10 mouse cellular contexts compared by ENCODE assay signal in the genomic region with DNA sequence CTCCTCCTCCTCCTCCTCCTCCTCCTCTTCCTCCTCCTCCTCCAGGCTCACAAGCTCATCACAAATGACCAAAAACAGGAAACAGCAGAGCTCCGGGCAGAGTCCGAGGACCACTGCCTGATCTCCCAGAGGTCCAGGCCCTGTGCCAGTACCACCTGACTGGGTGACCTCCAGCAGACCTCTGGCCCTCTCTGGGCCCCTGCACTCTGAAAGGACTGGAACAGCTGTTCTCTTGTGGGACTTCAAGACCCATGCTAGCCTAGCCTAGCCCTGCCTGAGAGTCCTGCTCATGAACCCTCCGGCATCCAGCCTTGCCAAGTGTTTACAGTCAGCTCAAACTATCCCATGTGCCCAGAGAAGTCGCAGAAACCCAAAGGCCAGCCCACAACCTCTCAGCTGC. TPM values are rescaled to one million over a fixed set of nuclear protein-coding genes. Genes with fewer than 3 reads are reported as not detected.
DNase-seq lines count a peak whose midpoint lies in the region; ATAC-seq lines count a peak whose summit lies in the region.
"Had no signal": no experiment of that assay in that cellular context is flagged by ENCODE, and none has a peak within 500 bp of the region (broad histone marks: within the 10 kb centered on the region; RNA-seq: fewer than 3 reads in every experiment).

No protein-coding gene starts in this region.

- peaks cover 6% of the 10 kb centered on the region; the same call in 1 of the 2 replicates for H3K27me3 ChIP-seq in forebrain, embryonic 10.5 days (ENCODE audit: poor library complexity, severe bottlenecking)
- no peaks in the 10 kb centered on the region for H3K27me3 ChIP-seq in forebrain, embryonic 12.5 days
- 0 out of 2 replicates have a peak, but pooled peaks cover 5% of the 10 kb centered on the region for H3K27me3 ChIP-seq in heart, embryonic 12.5 days (replicated peaks)
- H3K27me3 ChIP-seq: midbrain, embryonic 15.5 days had no signal

- H3K4me1 ChIP-seq in forebrain, embryonic 10.5 days = peaks cover 45% of the 10 kb centered on the region
- peaks cover 11% of the 10 kb centered on the region; the same call in 1 of the 2 replicates for H3K4me1 ChIP-seq in forebrain, embryonic 12.5 days
- H3K4me1 ChIP-seq in heart, embryonic 12.5 days (replicated peaks) = peaks cover 42% of the 10 kb centered on the region
- H3K4me1 ChIP-seq: midbrain, embryonic 15.5 days had no signal

- no peak overlapping the region for H3K4me3 ChIP-seq in forebrain, embryonic 10.5 days
- no peak overlapping the region for H3K4me3 ChIP-seq in forebrain, embryonic 12.5 days (replicated peaks)
- H3K4me3 ChIP-seq in heart, embryonic 12.5 days = no peak overlapping the region
- H3K4me3 ChIP-seq: midbrain, embryonic 15.5 days had no signal

- ATAC-seq in forebrain, embryonic 12.5 days (ENCODE audit: low FRiP score) = no peak
- ATAC-seq in heart, embryonic 12.5 days (ENCODE audit: insufficient number of reproducible peaks, low FRiP score) = 0 out of 2 replicates have a peak, but pooled peaks have one; percentile 13
- no peak for ATAC-seq in monocyte, adult 5-6 weeks (replicated peaks; ENCODE audit: insufficient number of reproducible peaks, low FRiP score, low TSS enrichment, poor library complexity, severe bottlenecking)
- ATAC-seq: midbrain, embryonic 15.5 days had no signal

- no peak for DNase-seq in forebrain, embryonic 10.5 days (ENCODE audit: extremely low spot score, low spot score)
- peak; percentile 87 for DNase-seq in kidney, postnatal 10 days
- peak; percentile 75 for DNase-seq in lung, postnatal 36 days
- no peak for DNase-seq in left cerebral cortex, adult 8-10 months (ENCODE audit: low spot score in 2 of 2)
- DNase-seq in thymus, adult 18-20 months = no peak
- DNase-seq: right cerebral cortex, postnatal 14 days had no signal

- H3K27ac ChIP-seq in forebrain, embryonic 10.5 days = peak overlapping the region; percentile 21
- no peak overlapping the region for H3K27ac ChIP-seq in forebrain, embryonic 12.5 days
- H3K27ac ChIP-seq in heart, embryonic 12.5 days (ENCODE audit: poor library complexity, severe bottlenecking) = peak overlapping the region; percentile 18; the same call in 1 of the 2 replicates
- H3K27ac ChIP-seq: midbrain, embryonic 15.5 days had no signal

- H3K4me2 ChIP-seq in forebrain, embryonic 12.5 days = no peak overlapping the region
- no peak overlapping the region for H3K4me2 ChIP-seq in heart, embryonic 12.5 days
- H3K4me2 ChIP-seq: midbrain, embryonic 15.5 days had no signal

- no peaks in the 10 kb centered on the region for H3K9me3 ChIP-seq in forebrain, embryonic 10.5 days
- H3K9me3 ChIP-seq in forebrain, embryonic 12.5 days = no peaks in the 10 kb centered on the region
- H3K9me3 ChIP-seq in heart, embryonic 12.5 days (replicated peaks) = no peaks in the 10 kb centered on the region
- H3K9me3 ChIP-seq: midbrain, embryonic 15.5 days had no signal

- H3K9ac ChIP-seq in forebrain, embryonic 12.5 days = no peak overlapping the region
- H3K9ac ChIP-seq in heart, embryonic 12.5 days = no peak overlapping the region; the same call in 1 of the 2 replicates
- H3K9ac ChIP-seq: midbrain, embryonic 15.5 days had no signal

- 88% methylated on average over 4 of the region's 4 CpGs for WGBS in forebrain, embryonic 10.5 days
- 75% methylated on average over 4 of the region's 4 CpGs for WGBS in forebrain, embryonic 12.5 days
- 38% methylated on average over 4 of the region's 4 CpGs for WGBS in heart, embryonic 12.5 days

- H3K36me3 ChIP-seq in forebrain, embryonic 10.5 days (replicated peaks) = no peaks in the 10 kb centered on the region
- H3K36me3 ChIP-seq in forebrain, embryonic 12.5 days (replicated peaks) = no peaks in the 10 kb centered on the region
- H3K36me3 ChIP-seq in heart, embryonic 12.5 days = peaks cover 5% of the 10 kb centered on the region; the same call in 1 of the 2 replicates
- H3K36me3 ChIP-seq: midbrain, embryonic 15.5 days had no signal

RNA-seq across cellular contexts. Expression of gene Card10, which starts 12.4 kb away (rescaled TPM):
- 2.4 and 2.6 TPM in 2 replicates for polyA plus RNA-seq in forebrain, embryonic 10.5 days (2016; fragmentation: Nextera tagmentation; extraction: Ambion mirVana)
- 2.0 and 2.1 TPM in 2 replicates for polyA plus RNA-seq in forebrain, embryonic 12.5 days (2016; fragmentation: Nextera tagmentation; extraction: Ambion mirVana)
- 6.1 and 7.5 TPM in 2 replicates for polyA plus RNA-seq in heart, embryonic 12.5 days (2016; fragmentation: Nextera tagmentation; extraction: Ambion mirVana)
- 0.21 to 3.7 TPM (median 2.1 TPM) in 3 replicates for total RNA-seq in monocyte, adult 5-6 weeks (2017)
- 1 to 10 TPM; 4.9 to 5.4 (median 5.0) TPM for total RNA-seq in left cerebral cortex, adult 8-10 months (2022)

RNA-seq across cellular contexts. Expression of gene Mfng, which starts 17.2 kb away (rescaled TPM):
- polyA plus RNA-seq in forebrain, embryonic 10.5 days (2016; fragmentation: Nextera tagmentation; extraction: Ambion mirVana) = 71.1 and 83.6 TPM in 2 replicates
- 137 and 147 TPM in 2 replicates for polyA plus RNA-seq in forebrain, embryonic 12.5 days (2016; fragmentation: Nextera tagmentation; extraction: Ambion mirVana)
- 7.3 and 7.9 TPM in 2 replicates for polyA plus RNA-seq in heart, embryonic 12.5 days (2016; fragmentation: Nextera tagmentation; extraction: Ambion mirVana)
- 19.9 to 42.9 TPM (median 22.6 TPM) in 3 replicates for total RNA-seq in monocyte, adult 5-6 weeks (2017)
- 1 to 10 TPM; 4.2 to 8.9 (median 6.4) TPM for total RNA-seq in left cerebral cortex, adult 8-10 months (2022)

RNA-seq across cellular contexts. Expression of gene Cdc42ep1, which starts 52.0 kb away (rescaled TPM):
- 12.6 and 12.7 TPM in 2 replicates for polyA plus RNA-seq in forebrain, embryonic 10.5 days (2016; fragmentation: Nextera tagmentation; extraction: Ambion mirVana)
- 7.7 and 8.4 TPM in 2 replicates for polyA plus RNA-seq in forebrain, embryonic 12.5 days (2016; fragmentation: Nextera tagmentation; extraction: Ambion mirVana)
- 40.5 and 40.8 TPM in 2 replicates for polyA plus RNA-seq in heart, embryonic 12.5 days (2016; fragmentation: Nextera tagmentation; extraction: Ambion mirVana)
- total RNA-seq in monocyte, adult 5-6 weeks (2017) = 0.29 to 1.2 TPM (median 0.75 TPM) in 3 replicates
- 10 to 100 TPM; 16.8 to 22.9 (median 20.1) TPM for total RNA-seq in left cerebral cortex, adult 8-10 months (2022)

Comparison
In these comparisons a context has a peak if more than half of its experiments do, and no peak if none do; other contexts are left out.
1. DNase-seq: peak in kidney, postnatal 10 days (single experiment) and lung, postnatal 36 days (single experiment); none in forebrain, embryonic 10.5 days (single experiment), left cerebral cortex, adult 8-10 months (0 of 2) and thymus, adult 18-20 months (0 of 2).